Mouse (Mus musculus) thymus, adult 2 months (tissue): ENCODE measurements around the gene Rprd1b. TPM values are rescaled to one million over a fixed set of nuclear protein-coding genes. Genes with fewer than 3 reads are reported as not detected.

Experiments
- DNase-seq: peaks from one replicate; pipeline ENCODE4 v3.0.0; 2021
- H3K27ac ChIP-seq: fragments of 200-500 bp; 2 replicates; pipeline ENCODE4 v1.5.1; 2012; ENCODE audit warnings: low read length, control low read depth; ENCODE audit not compliant: control insufficient read depth, insufficient read depth
- H3K27me3 ChIP-seq: fragments of 200-500 bp; 2 replicates; pipeline ENCODE4 v1.6.1; 2012; ENCODE audit warnings: mild to moderate bottlenecking, low read length, moderate library complexity, mixed read lengths; ENCODE audit not compliant: control insufficient read depth, insufficient read depth
- H3K36me3 ChIP-seq: fragments of 200-500 bp; 2 replicates; pipeline ENCODE4 v1.6.1; 2012; ENCODE audit warnings: mild to moderate bottlenecking, low read length, moderate library complexity; ENCODE audit not compliant: control insufficient read depth, insufficient read depth
- H3K4me1 ChIP-seq: fragments of 200-500 bp; replicated peaks from 2 replicates; pipeline ENCODE4 v1.6.1; 2012; ENCODE audit warnings: low read length; ENCODE audit not compliant: control insufficient read depth, insufficient read depth
- H3K4me3 ChIP-seq: fragments of 200-500 bp; 2 replicates; pipeline ENCODE4 v1.5.1; 2012; ENCODE audit warnings: mild to moderate bottlenecking, low read length, control low read depth, moderate library complexity; ENCODE audit not compliant: control insufficient read depth, insufficient read depth
- CTCF ChIP-seq: fragments of 200-500 bp; IDR thresholded peaks from 2 replicates; pipeline ENCODE4 v1.5.1; 2012; ENCODE audit warnings: mild to moderate bottlenecking, control low read depth, low read length, moderate library complexity, borderline replicate concordance; ENCODE audit not compliant: control insufficient read depth, poor library complexity, insufficient read depth; ENCODE audit errors: extremely low read depth
- POLR2A ChIP-seq: fragments of 200-500 bp; IDR thresholded peaks from 2 replicates; pipeline ENCODE4 v1.6.1; 2012; ENCODE audit warnings: mild to moderate bottlenecking, low read length, control low read depth, moderate library complexity; ENCODE audit not compliant: control insufficient read depth, poor library complexity, insufficient read depth; ENCODE audit errors: extremely low read depth
- WGBS: fragments of 180-500 bp; shearing (Covaris S2); methylation state at CpG from one replicate; pipeline ENCODE4 v1.1.7; 2018; 5-methylcytosine and 5-hydroxymethylcytosine counted together
- polyA plus RNA-seq: library from polyadenylated mRNA; depleted of rRNA; stranded (reverse); fragments of >200 nt; gene quantifications from 2 replicates; pipeline ENCODE4 v1.2.3, GENCODE M21; 2012

Gene Rprd1b
- polyA plus RNA-seq, 1 experiment = 35.3 TPM

GRCm38 (mm10) chr2:158130391-158130986 is 102.2 kb downstream of the Rprd1b start:
- no peaks in the 10 kb centered on the region; the same call in 1 of the 2 replicates for H3K27me3 ChIP-seq
- peaks cover 7% of the 10 kb centered on the region for H3K4me1 ChIP-seq
- DNase-seq = no peak
- H3K36me3 ChIP-seq = no peaks in the 10 kb centered on the region
- 62% methylated on average over 5 of the region's 5 CpGs for WGBS
- H3K4me3 ChIP-seq = no peak overlapping the region
- no peak overlapping the region for H3K27ac ChIP-seq
- TF ChIP-seq CTCF = no peak
- TF ChIP-seq POLR2A = no peak

DNA sequence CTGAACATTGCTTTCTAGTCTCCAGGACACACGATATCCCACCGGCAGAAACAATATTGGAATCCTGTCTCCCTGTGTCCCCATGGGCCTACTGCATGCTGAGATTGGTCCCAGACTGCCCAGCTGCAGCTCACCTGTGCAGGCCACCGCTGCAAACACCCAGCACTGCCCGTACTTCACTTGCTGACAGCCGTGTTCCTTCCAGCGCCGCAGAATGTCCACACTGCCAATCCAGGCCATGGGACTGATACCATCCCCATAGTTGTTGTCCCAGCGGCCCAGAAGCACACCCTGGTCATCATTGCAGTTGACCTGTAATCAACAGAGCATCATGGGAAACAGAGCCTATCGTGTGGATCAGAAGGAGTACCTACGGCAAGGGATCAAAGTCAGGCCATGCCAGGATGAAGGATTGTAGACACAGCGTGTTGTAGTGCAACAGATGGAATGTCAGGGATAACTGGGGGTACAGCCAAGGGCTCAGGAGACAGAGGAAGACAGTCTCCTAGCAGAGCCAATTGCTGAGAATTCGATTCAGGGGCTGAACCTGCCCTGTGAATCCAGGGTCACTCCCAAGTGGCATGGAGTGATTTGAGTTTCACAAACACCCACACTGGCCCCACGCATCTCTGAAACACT is 103.0 kb downstream of the Rprd1b start:
- no peaks in the 10 kb centered on the region; the same call in 1 of the 2 replicates for H3K27me3 ChIP-seq
- TF ChIP-seq CTCF (no peak), POLR2A (no peak)
- no peak overlapping the region for H3K4me3 ChIP-seq
- H3K27ac ChIP-seq = no peak overlapping the region
- peaks cover 7% of the 10 kb centered on the region for H3K4me1 ChIP-seq
- 95% methylated on average over 13 of the region's 13 CpGs for WGBS
- DNase-seq = no peak
- no peaks in the 10 kb centered on the region for H3K36me3 ChIP-seq

GRCm38 (mm10) chr2:158132320-158132719 is 104.0 kb downstream of the Rprd1b start:
- no peak overlapping the region for H3K4me3 ChIP-seq
- peaks cover 7% of the 10 kb centered on the region for H3K4me1 ChIP-seq
- DNase-seq = no peak
- no peak overlapping the region for H3K27ac ChIP-seq
- WGBS = 89% methylated on average over 10 of the region's 10 CpGs
- no peaks in the 10 kb centered on the region; the same call in 1 of the 2 replicates for H3K27me3 ChIP-seq
- TF ChIP-seq CTCF (no peak), POLR2A (no peak)
- H3K36me3 ChIP-seq = no peaks in the 10 kb centered on the region

DNA sequence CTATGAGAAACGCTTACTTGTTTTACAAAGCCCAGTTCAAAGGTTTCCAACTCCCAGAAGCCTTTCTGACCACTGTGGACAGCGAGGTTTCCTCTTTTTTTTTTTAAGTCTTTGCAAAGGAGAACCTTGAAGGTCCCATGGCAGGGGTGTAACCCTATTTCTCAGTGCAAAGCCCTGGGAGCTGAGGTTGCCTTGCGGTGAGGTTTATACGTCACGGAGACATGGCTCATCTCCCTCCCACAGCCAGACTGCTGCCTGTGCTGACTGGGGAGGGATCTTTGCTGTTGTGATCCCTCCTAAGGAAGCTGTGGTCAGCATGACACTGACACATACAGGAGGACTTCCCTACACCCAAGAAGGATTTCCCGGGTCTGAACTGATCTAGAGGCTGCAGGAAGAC is 104.8 kb downstream of the Rprd1b start:
- no peak overlapping the region for H3K4me3 ChIP-seq
- no peak overlapping the region for H3K27ac ChIP-seq
- peaks cover 7% of the 10 kb centered on the region for H3K4me1 ChIP-seq
- no peak for DNase-seq
- no peaks in the 10 kb centered on the region; the same call in 1 of the 2 replicates for H3K27me3 ChIP-seq
- H3K36me3 ChIP-seq = no peaks in the 10 kb centered on the region
- 13% methylated on average over 6 of the region's 6 CpGs for WGBS
- no peak for TF ChIP-seq POLR2A
- no peak for TF ChIP-seq CTCF

- H3K27ac ChIP-seq = no peak overlapping the region
- DNase-seq = no peak
These were observed 107.9 kb downstream of the Rprd1b start for GRCm38 (mm10) chr2:158136205-158136604.

DNA sequence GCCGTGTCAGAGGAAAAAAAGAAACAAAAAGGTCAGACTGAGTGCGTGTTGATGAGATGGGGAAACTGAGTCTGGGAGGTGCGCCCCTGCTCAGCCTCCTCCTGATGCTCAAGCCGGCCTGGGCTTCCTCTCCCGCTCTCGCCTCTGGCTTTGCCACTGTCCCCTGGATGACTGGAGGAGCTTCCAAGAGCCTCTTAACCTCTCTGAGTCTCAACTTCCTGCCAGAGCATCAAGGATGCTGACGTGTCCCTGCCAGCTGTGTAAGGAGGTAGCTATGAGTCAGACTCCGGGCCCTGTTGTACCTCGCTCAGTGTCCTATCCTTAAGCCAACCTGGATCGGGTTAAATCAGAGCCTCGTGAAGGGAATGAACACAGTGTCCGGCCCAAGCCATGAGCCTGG is 109.5 kb downstream of the Rprd1b start:
- no peak for DNase-seq

More at GRCm38 (mm10) chr2:158136205-158136604, 107.9 kb downstream of the Rprd1b start:
- Histone ChIP-seq H3K36me3 (no peaks in the 10 kb centered on the region), H3K27me3 (no peaks in the 10 kb centered on the region), H3K4me1 (peaks cover 4% of the 10 kb centered on the region; the same call in 1 of the 2 replicates), H3K4me3 (no peak overlapping the region)
- TF ChIP-seq CTCF (no peak), POLR2A (no peak)
- WGBS = 41% methylated on average over 7 of the region's 7 CpGs

More for the DNA sequence above, 109.5 kb downstream of the Rprd1b start:
- H3K36me3 ChIP-seq = no peaks in the 10 kb centered on the region
- no peaks in the 10 kb centered on the region for H3K27me3 ChIP-seq
- WGBS = 95% methylated on average over 12 of the region's 12 CpGs
- H3K27ac ChIP-seq = no peak overlapping the region
- H3K4me3 ChIP-seq = no peak overlapping the region
- TF ChIP-seq POLR2A = no peak
- no peak for TF ChIP-seq CTCF
- H3K4me1 ChIP-seq = peaks cover 4% of the 10 kb centered on the region; the same call in 1 of the 2 replicates
